Mouse (Mus musculus): ENCODE measurements at regions not wholly inside any gene's neighbourhood (a gene's known extent, or its start where the extent isn't known, plus 50 kb on each side); places are given as distances from the start of the nearest gene placed in this dataset.

DNA sequence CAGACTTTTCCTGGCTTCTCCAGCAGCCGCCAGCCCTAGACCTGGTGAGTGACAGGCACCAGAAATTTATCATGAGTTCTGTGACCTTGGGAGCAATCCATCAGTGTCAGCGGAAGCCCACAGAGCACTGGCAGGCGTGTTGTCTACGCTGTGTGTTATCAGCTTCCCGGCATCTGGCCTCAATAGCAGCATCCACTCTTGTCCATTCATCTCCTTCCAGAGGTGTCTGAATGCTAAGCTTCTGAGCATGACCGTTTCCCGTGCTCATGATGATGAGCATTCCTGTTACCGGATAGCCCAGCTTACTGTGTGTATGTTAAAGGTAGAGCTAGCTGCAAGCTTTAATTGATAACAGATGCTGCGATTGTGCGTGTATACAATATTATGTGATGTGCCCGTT is 110.7 kb upstream of the Ajap1 start (continued):
- no peak for TF ChIP-seq GABPA (IDR thresholded peaks at IDR 0.05; ENCODE audit: low read depth, low read length)
- TF ChIP-seq NELFE (IDR thresholded peaks at IDR 0.05; ENCODE audit: low read depth, low read length), result no peak
- no peak for TF ChIP-seq UBTF (IDR thresholded peaks at IDR 0.05; ENCODE audit: borderline replicate concordance, insufficient read depth, low read depth, low read length)
- TF ChIP-seq BHLHE40 (IDR thresholded peaks at IDR 0.05; ENCODE audit: borderline replicate concordance, low read depth, low read length), result no peak
- no peak for TF ChIP-seq HCFC1 (IDR thresholded peaks at IDR 0.05; ENCODE audit: low read depth, low read length)

DNA sequence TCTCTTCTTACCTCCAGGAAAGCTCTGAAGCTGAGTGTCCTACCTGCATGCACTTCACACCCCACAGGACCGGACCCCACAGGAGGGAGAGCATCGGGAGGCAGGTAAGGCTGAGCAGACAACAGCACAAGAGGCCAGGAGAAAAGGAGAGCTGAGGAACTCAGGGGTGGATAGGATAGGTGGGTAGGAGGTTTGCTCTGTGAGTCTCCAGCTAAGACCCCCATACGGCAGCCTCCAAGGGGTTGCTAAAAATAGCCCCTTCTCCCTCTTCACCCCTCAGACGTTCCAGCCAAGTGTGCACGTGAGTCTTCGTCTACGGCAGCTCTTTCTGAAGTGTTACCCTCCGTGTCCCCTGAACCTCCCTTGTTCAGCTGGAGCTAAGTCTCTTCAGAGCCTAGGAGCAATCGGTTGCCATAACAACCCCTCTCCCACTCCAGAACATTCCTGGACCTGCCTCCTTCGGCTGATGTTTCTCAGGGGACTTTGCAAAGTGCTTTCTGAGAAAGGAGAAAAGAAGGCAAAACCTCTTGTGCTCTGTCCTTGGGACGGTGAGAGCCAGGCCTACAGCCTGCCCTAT is 117.3 kb upstream of the Ajap1 start:
- Histone ChIP-seq H3K79me2 (ENCODE audit: control insufficient read depth, insufficient read depth, low read length, poor library complexity) (no peaks in the 10 kb centered on the region), H3K4me1 (ENCODE audit: control insufficient read depth in 1 of 2, insufficient read depth in 2 of 2, low read length in 2 of 2) (no peaks in the 10 kb centered on the region), H3K36me3 (ENCODE audit: control insufficient read depth in 1 of 2, insufficient read depth in 2 of 2, low read length in 2 of 2) (no peaks in the 10 kb centered on the region), H3K27ac (ENCODE audit: control insufficient read depth, low read depth, low read length) (no peak overlapping the region), H3K27me3 (ENCODE audit: control insufficient read depth in 1 of 2, insufficient read depth in 2 of 2, low read length in 2 of 2) (no peaks in the 10 kb centered on the region), H3K4me3 (ENCODE audit: control insufficient read depth in 1 of 2, insufficient read depth in 1 of 2, low read depth in 2 of 2, low read length in 2 of 2) (no peak overlapping the region), H3K9ac (ENCODE audit: control insufficient read depth, low read depth, low read length, poor library complexity, severe bottlenecking) (no peak overlapping the region), H3K9me3 (replicated peaks; ENCODE audit: insufficient read depth, low read length) (no peaks in the 10 kb centered on the region)
- TF ChIP-seq GABPA (IDR thresholded peaks at IDR 0.05; ENCODE audit: low read depth, low read length), result no peak
- TF ChIP-seq USF1 (IDR thresholded peaks at IDR 0.05; ENCODE audit: low read depth, low read length), result no peak
- no peak for TF ChIP-seq MAZ (IDR thresholded peaks at IDR 0.05; ENCODE audit: low read depth, low read length)
- TF ChIP-seq TCF12 (IDR thresholded peaks at IDR 0.05; ENCODE audit: low read depth, low read length), result no peak
- TF ChIP-seq ETS1 (IDR thresholded peaks at IDR 0.05; ENCODE audit: low read depth, low read length), result no peak
- TF ChIP-seq CHD1 (IDR thresholded peaks at IDR 0.05; ENCODE audit: low read depth, low read length), result no peak
- DNase-seq (ENCODE audit: low read depth, low spot score), result no peak

DNA sequence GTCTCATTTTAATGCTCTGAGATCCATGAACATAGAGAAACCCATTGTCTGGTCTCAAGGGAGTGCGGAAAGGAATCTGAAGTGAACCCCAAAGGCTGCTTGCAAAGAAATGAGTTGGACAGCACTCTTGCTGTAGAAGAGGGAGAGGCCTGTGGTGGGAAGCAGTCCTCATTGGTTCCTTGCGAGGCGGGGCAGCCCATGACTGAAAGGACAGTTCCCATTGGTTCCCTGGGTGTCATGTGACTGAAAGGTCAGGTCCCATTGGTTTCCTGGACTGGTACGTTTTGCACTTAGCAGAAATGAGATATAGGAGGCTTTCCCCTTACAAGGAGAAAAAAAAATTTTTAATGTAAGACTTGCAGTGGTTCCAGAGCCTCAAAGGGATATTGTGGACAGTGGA is 119.9 kb upstream of the Ajap1 start:
- TF ChIP-seq GABPA (IDR thresholded peaks at IDR 0.05; ENCODE audit: low read depth, low read length), result no peak
- TF ChIP-seq ZNF384 (IDR thresholded peaks at IDR 0.05; ENCODE audit: low read depth, low read length), result no peak
- TF ChIP-seq JUND (IDR thresholded peaks at IDR 0.05; ENCODE audit: low read depth, low read length), result no peak
- TF ChIP-seq HCFC1 (IDR thresholded peaks at IDR 0.05; ENCODE audit: low read depth, low read length), result no peak
- TF ChIP-seq SIN3A (IDR thresholded peaks at IDR 0.05; ENCODE audit: low read length), result no peak
- TF ChIP-seq MAZ (IDR thresholded peaks at IDR 0.05; ENCODE audit: low read depth, low read length), result no peak
- no peak for TF ChIP-seq CHD2 (IDR thresholded peaks at IDR 0.05; ENCODE audit: low read length)
- no peak for TF ChIP-seq MAFK (IDR thresholded peaks at IDR 0.05; ENCODE audit: borderline replicate concordance, low read depth, low read length)
- TF ChIP-seq TBP (IDR thresholded peaks at IDR 0.05; ENCODE audit: low read depth, low read length), result no peak
- TF ChIP-seq CTCF (IDR thresholded peaks at IDR 0.05 in 2 of 3, conservative IDR thresholded peaks at IDR 0.05 in 1 of 3; ENCODE audit: control insufficient read depth in 1 of 3, insufficient read depth in 1 of 3, low read depth in 2 of 3, low read length in 3 of 3, poor library complexity in 1 of 3, severe bottlenecking in 1 of 3), result no peak
- TF ChIP-seq USF2 (IDR thresholded peaks at IDR 0.05; ENCODE audit: borderline replicate concordance in 1 of 2, insufficient read depth in 1 of 2, low read depth in 1 of 2, low read length in 2 of 2), result no peak
- TF ChIP-seq MYC (IDR thresholded peaks at IDR 0.05; ENCODE audit: low read depth, low read length), result no peak
- TF ChIP-seq E2F4 (IDR thresholded peaks at IDR 0.05; ENCODE audit: borderline replicate concordance, low read depth, low read length), result no peak
- no peak for TF ChIP-seq ZC3H11A (IDR thresholded peaks at IDR 0.05; ENCODE audit: low read depth, low read length)
- H3K9me3 ChIP-seq (replicated peaks; ENCODE audit: insufficient read depth, low read length), result no peaks in the 10 kb centered on the region
- no peak overlapping the region for H3K27ac ChIP-seq (ENCODE audit: control insufficient read depth, low read depth, low read length)
- H3K79me2 ChIP-seq (ENCODE audit: control insufficient read depth, insufficient read depth, low read length, poor library complexity), result no peaks in the 10 kb centered on the region
- H3K4me1 ChIP-seq (ENCODE audit: control insufficient read depth in 1 of 2, insufficient read depth in 2 of 2, low read length in 2 of 2), result no peaks in the 10 kb centered on the region
- H3K9ac ChIP-seq (ENCODE audit: control insufficient read depth, low read depth, low read length, poor library complexity, severe bottlenecking), result no peak overlapping the region
- no peak overlapping the region for H3K4me3 ChIP-seq (ENCODE audit: control insufficient read depth in 1 of 2, insufficient read depth in 1 of 2, low read depth in 2 of 2, low read length in 2 of 2)
- no peaks in the 10 kb centered on the region for H3K27me3 ChIP-seq (ENCODE audit: control insufficient read depth in 1 of 2, insufficient read depth in 2 of 2, low read length in 2 of 2)
- no peak for DNase-seq (ENCODE audit: low read depth, low spot score)
- no peaks in the 10 kb centered on the region for H3K36me3 ChIP-seq (ENCODE audit: control insufficient read depth in 1 of 2, insufficient read depth in 2 of 2, low read length in 2 of 2)

All from MEL (cell line).